Mouse (Mus musculus) B cell, adult 2 months (primary cell): ENCODE results near the gene Prl7a2.

Source experiments
- DNase-seq, 2 experiments: peaks; one replicate each; pipeline ENCODE4 v3.0.0; 2022

The Prl7a2 gene

DNA sequence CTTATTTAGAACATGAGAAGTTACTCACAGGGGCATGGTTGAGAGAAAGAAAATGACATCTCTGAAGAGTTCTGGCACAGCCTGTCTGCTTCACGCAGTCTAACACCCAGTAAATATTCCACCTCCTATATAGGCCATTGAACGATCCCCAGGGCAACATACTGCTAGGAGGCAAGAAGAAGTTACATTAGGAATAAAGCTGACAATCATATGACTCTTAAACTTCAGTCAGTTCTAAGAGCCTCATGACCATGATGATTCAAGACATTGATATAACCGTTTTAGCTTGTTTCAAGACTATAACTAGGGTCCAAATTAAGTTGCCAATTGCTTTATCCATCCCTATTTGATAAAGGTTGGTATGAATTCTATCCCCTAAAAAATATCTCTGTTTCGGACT lies at the start of gene Prl7a2:
Gene Prl7a2, minus strand, starts transcription at position 101 of the 400 bp plus-strand sequence.
- no peak for DNase-seq

DNA sequence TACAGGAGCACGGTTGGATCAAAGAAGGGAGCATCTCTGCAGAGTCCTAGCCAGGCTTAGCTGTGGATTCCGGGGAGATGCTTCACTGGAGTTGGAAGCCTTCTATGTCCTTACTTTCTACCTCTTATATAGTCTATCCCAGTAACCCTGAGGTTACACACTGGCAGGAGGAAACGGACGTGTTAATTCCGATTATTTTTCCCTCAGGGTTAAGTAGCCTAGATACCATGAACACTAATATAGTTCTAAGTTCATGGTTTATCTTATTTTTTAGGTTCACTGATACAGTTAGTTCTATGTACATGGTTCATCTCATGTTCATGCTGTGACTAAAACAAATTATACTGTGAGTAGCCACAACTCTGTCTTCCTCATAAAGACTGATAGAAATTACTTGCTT lies 48.8 kb upstream of the Prl7a2 start, which contains the start of gene Prl7d1:
Gene Prl7d1, minus strand, starts transcription at position 101 of the 400 bp plus-strand sequence.
- DNase-seq, result no peak

DNA sequence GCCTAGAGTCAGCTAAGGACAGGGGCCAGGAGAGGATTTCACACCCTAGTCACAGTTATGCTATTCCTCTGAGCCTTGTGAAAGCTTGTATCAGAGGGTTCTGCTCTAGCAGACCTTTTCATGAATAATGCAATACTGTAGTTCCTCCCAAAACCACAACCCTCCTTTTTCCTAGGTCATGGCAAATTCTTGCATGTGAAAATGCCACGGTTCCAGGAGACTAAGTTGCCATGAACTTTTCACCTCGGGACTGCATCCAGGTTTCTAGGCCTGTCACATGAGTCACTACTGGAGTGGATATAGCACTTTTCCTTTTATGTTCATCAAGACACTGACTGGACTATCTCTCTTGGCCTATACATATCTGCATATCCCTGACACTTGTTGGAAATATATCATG lies 38.7 kb upstream of the Prl7a2 start:
- no peak for DNase-seq

DNA sequence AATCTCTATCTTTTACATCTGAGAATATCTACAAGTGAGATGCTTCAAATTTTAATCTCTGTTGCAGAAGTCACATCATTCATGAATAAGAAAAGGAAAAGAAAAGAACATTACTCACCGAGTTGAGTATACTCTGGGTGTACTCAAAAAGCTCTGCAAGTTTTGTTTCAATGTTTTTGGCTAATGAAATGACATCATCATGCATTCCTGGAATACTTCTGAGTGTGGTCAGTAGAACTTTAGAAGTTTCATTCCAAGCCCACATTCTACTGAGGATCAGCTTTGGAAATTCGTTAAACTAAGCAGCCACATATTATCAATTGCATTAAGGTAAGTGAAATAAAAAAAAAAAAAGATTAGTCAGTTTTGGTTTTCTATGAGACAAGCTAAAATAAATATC lies 7.1 kb downstream of the Prl7a2 start:
- DNase-seq, result no peak

DNA sequence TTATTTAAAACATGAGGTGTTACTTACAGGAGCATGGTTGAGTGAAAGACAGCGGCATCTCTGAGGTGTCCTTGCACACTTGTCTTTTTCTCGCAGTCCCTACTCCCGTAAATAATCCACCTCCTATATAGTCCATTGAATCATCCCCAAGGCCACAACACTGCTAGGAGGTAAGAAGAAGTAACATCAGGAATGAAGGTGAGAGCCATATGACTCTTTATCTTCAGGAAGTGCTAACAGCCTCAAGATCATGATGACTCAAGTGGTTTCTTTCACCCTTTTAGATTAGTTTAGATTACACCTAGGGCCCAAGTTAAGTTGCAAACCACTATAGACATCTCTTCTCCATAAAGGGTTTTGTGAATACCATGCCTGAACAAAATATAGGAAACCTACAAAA lies 25.4 kb downstream of the Prl7a2 start, which contains the start of gene Prl7a1:
Gene Prl7a1, minus strand, starts transcription at position 101 of the 400 bp plus-strand sequence.
- no peak for DNase-seq

DNA sequence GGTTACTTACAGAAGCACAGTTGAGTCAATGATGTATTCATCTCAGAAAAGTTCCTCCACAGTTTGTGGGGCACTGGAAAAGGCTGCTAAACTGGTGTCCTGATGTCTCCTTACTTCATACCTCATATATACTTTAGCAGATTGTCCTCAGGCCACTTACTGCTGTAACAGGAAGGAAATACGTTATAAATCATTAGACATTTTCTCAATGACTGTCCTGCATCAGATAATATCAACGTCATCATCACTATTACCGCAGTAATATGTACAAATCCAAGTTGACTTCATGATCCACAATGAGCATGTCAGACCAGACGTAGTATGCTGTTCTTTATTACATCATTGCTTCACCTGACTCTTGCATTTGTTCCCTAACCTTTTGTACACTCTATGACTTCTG lies 57.4 kb downstream of the Prl7a2 start, which contains the start of gene Prl7b1:
Gene Prl7b1, minus strand, starts transcription at position 101 of the 400 bp plus-strand sequence.
- DNase-seq, result no peak
